Mouse (Mus musculus) lung, adult 2 months (tissue): ENCODE measurements at regions not wholly inside any gene's neighbourhood (a gene's known extent, or its start where the extent isn't known, plus 50 kb on each side); places are given as distances from the start of the nearest gene placed in this dataset.

Experiments
- DNase-seq: peaks from one replicate; pipeline ENCODE4 v3.0.0; 2022
- H3K4me1 ChIP-seq: fragments of 200-500 bp; 2 replicates; pipeline ENCODE4 v1.6.1; 2011; ENCODE audit warnings: low read length; ENCODE audit not compliant: control insufficient read depth, insufficient read depth
- H3K4me3 ChIP-seq: fragments of 200-500 bp; replicated peaks from 2 replicates; pipeline ENCODE3; 2011; ENCODE audit warnings: low read depth, mild to moderate bottlenecking, control low read depth, low read length; ENCODE audit errors: extremely low read depth
- CTCF ChIP-seq: fragments of 200-500 bp; IDR thresholded peaks from 2 replicates; pipeline ENCODE4 v1.5.1; 2011; ENCODE audit warnings: mild to moderate bottlenecking, low read length, control low read depth; ENCODE audit not compliant: insufficient read depth
- POLR2A ChIP-seq: fragments of 200-500 bp; IDR thresholded peaks from 2 replicates; pipeline ENCODE4 v1.6.1; 2011; ENCODE audit warnings: low read depth, mild to moderate bottlenecking, control low read depth, low read length, borderline replicate concordance; ENCODE audit errors: extremely low read depth
- WGBS: fragments of 180-500 bp; shearing (Covaris S2); methylation state at CpG from one replicate; pipeline ENCODE4 v1.1.7; 2018; 5-methylcytosine and 5-hydroxymethylcytosine counted together

- H3K4me3 ChIP-seq, result no peak overlapping the region
- 89% methylated on average over 8 of the region's 8 CpGs for WGBS
- no peak for DNase-seq
- no peaks in the 10 kb centered on the region for H3K4me1 ChIP-seq
- TF ChIP-seq CTCF, result no peak
- no peak for TF ChIP-seq POLR2A
Measured at GRCm38 (mm10) chr12:106864076-106864475, 624.4 kb upstream of the 3110018I06Rik start.

GRCm38 (mm10) chr12:106868036-106868435 lies 620.4 kb upstream of the 3110018I06Rik start:
- DNase-seq, result no peak
- WGBS, result 83% methylated on average over 6 of the region's 6 CpGs
- no peaks in the 10 kb centered on the region for H3K4me1 ChIP-seq
- TF ChIP-seq CTCF, result no peak
- no peak for TF ChIP-seq POLR2A
- no peak overlapping the region for H3K4me3 ChIP-seq

GRCm38 (mm10) chr12:106871481-106871880 lies 617.0 kb upstream of the 3110018I06Rik start:
- 43% methylated on average over 11 of the region's 11 CpGs for WGBS
- TF ChIP-seq POLR2A (no peak), CTCF (no peak)
- no peaks in the 10 kb centered on the region for H3K4me1 ChIP-seq
- no peak for DNase-seq
- no peak overlapping the region for H3K4me3 ChIP-seq

- H3K4me1 ChIP-seq, result no peaks in the 10 kb centered on the region
- 80% methylated on average over 11 of the region's 11 CpGs for WGBS
- TF ChIP-seq CTCF (no peak), POLR2A (no peak)
- no peak overlapping the region for H3K4me3 ChIP-seq
- no peak for DNase-seq
Measured at GRCm38 (mm10) chr12:106872966-106873730, 615.3 kb upstream of the 3110018I06Rik start.

GRCm38 (mm10) chr12:106890319-106890718 lies 598.1 kb upstream of the 3110018I06Rik start:
- no peaks in the 10 kb centered on the region for H3K4me1 ChIP-seq
- 70% methylated on average over 6 of the region's 6 CpGs for WGBS
- no peak for DNase-seq
- no peak overlapping the region for H3K4me3 ChIP-seq
- no peak for TF ChIP-seq POLR2A
- no peak for TF ChIP-seq CTCF

- no peaks in the 10 kb centered on the region for H3K4me1 ChIP-seq
- 56% methylated on average over 1 of the region's 1 CpGs for WGBS
- no peak overlapping the region for H3K4me3 ChIP-seq
- no peak for DNase-seq
- TF ChIP-seq POLR2A, result no peak
- TF ChIP-seq CTCF, result no peak
Measured at GRCm38 (mm10) chr12:106894061-106894460, 594.4 kb upstream of the 3110018I06Rik start.

- H3K4me3 ChIP-seq, result no peak overlapping the region
- WGBS, result 39% methylated on average over 5 of the region's 5 CpGs
- no peaks in the 10 kb centered on the region for H3K4me1 ChIP-seq
- DNase-seq, result no peak
- TF ChIP-seq POLR2A (no peak), CTCF (no peak)
Measured at GRCm38 (mm10) chr12:106904202-106904601, 584.2 kb upstream of the 3110018I06Rik start.

- DNase-seq, result no peak
- TF ChIP-seq POLR2A, result no peak
- TF ChIP-seq CTCF, result no peak
- no peaks in the 10 kb centered on the region for H3K4me1 ChIP-seq
- 48% methylated on average over 3 of the region's 3 CpGs for WGBS
- no peak overlapping the region for H3K4me3 ChIP-seq
Measured at GRCm38 (mm10) chr12:106912782-106913181, 575.6 kb upstream of the 3110018I06Rik start.

GRCm38 (mm10) chr12:106922571-106922991 lies 565.9 kb upstream of the 3110018I06Rik start:
- DNase-seq, result no peak
- no peaks in the 10 kb centered on the region for H3K4me1 ChIP-seq
- WGBS, result 62% methylated on average over 12 of the region's 12 CpGs
- TF ChIP-seq CTCF, result no peak
- TF ChIP-seq POLR2A, result no peak
- H3K4me3 ChIP-seq, result no peak overlapping the region

GRCm38 (mm10) chr12:106928389-106928788 lies 560.0 kb upstream of the 3110018I06Rik start:
- no peak overlapping the region for H3K4me3 ChIP-seq
- no peaks in the 10 kb centered on the region for H3K4me1 ChIP-seq
- no peak for DNase-seq
- TF ChIP-seq CTCF, result no peak
- no peak for TF ChIP-seq POLR2A
- 84% methylated on average over 5 of the region's 5 CpGs for WGBS

- TF ChIP-seq CTCF, result no peak
- WGBS, result 60% methylated on average over 13 of the region's 13 CpGs
- no peaks in the 10 kb centered on the region for H3K4me1 ChIP-seq
- H3K4me3 ChIP-seq, result no peak overlapping the region
- no peak for DNase-seq
Measured at GRCm38 (mm10) chr12:106929161-106929560, 559.3 kb upstream of the 3110018I06Rik start.
